Comparison of ENCODE assay signal across 22 mouse cellular contexts in genomic region chr5:129774661-129775060, GRCm38 (mm10). TPM values are rescaled to one million over a fixed set of nuclear protein-coding genes. Genes with fewer than 3 reads are reported as not detected.
DNase-seq lines count a peak whose midpoint lies in the region; ATAC-seq and TF ChIP-seq lines count a peak whose summit lies in the region.
"Had no signal": no experiment of that assay in that cellular context is flagged by ENCODE, and none has a peak within 500 bp of the region (broad histone marks: within the 10 kb centered on the region; RNA-seq: fewer than 3 reads in every experiment).

No protein-coding gene starts in this region.

- H3K27ac ChIP-seq in liver, adult 2 months (replicated peaks; ENCODE audit: insufficient read depth, low read depth, low read length) = no peak overlapping the region
- no peak overlapping the region for H3K27ac ChIP-seq in liver, embryonic 11.5 days (ENCODE audit: low read depth, low read length)

- WGBS in liver, adult 2 months = 69% methylated on average over 3 of the region's 3 CpGs
- WGBS in liver, embryonic 11.5 days = 85% methylated on average over 3 of the region's 3 CpGs

- H3K4me3 ChIP-seq in liver, adult 2 months (ENCODE audit: insufficient read depth, low read depth, low read length) = no peak overlapping the region
- H3K4me3 ChIP-seq in liver, embryonic 11.5 days (ENCODE audit: low read depth, low read length) = no peak overlapping the region

- no peak overlapping the region for H3K9ac ChIP-seq in liver, adult 2 months (ENCODE audit: low read depth, low read length)
- no peak overlapping the region for H3K9ac ChIP-seq in liver, embryonic 11.5 days (ENCODE audit: low read depth, low read length)

- no peak overlapping the region for H3K4me2 ChIP-seq in liver, embryonic 11.5 days

- TF ChIP-seq CTCF in liver, adult 2 months (IDR thresholded peaks at IDR 0.05; ENCODE audit: low read depth, low read length) = no peak

- H3K4me1 ChIP-seq in liver, adult 2 months (ENCODE audit: control insufficient read depth, insufficient read depth, low read length) = peaks cover 2% of the 10 kb centered on the region; the same call in 1 of the 2 replicates
- peaks cover 2% of the 10 kb centered on the region; the same call in 1 of the 2 replicates for H3K4me1 ChIP-seq in liver, embryonic 11.5 days (replicated peaks; ENCODE audit: control insufficient read depth, insufficient read depth, low read length)

- no peak for ATAC-seq in liver, embryonic 11.5 days (replicated peaks; ENCODE audit: low FRiP score)
- ATAC-seq: activated CD4-positive, CD25-positive, alpha-beta regulatory T cell, adult 4 months; CD4-positive, CD25-positive, alpha-beta regulatory T cell, adult 4 months; Patski had no signal

- H3K9me3 ChIP-seq in liver, embryonic 11.5 days (ENCODE audit: control insufficient read depth, low read length) = no peaks in the 10 kb centered on the region
- H3K9me3 ChIP-seq: G1E had no signal

- no peak for TF ChIP-seq POLR2A in liver, adult 2 months (IDR thresholded peaks at IDR 0.05; ENCODE audit: extremely low read depth, insufficient read depth, low read length)

- peak; percentile 20 for DNase-seq in adrenal gland, postnatal 10 days
- no peak for DNase-seq in adrenal gland, adult (ENCODE audit: inconsistent age in 2 of 2, low spot score in 1 of 2)
- DNase-seq in liver, adult 2 months (ENCODE audit: extremely low read depth, low read depth, low spot score) = peak; percentile 15
- no peak for DNase-seq in liver, embryonic 11.5 days (ENCODE audit: low spot score)
- DNase-seq in fat pad, adult 2 months (ENCODE audit: extremely low read depth, low read depth, low spot score) = peak; percentile 90
- no peak for DNase-seq in urinary bladder, postnatal 25 days (ENCODE audit: low spot score)
- DNase-seq: adrenal gland, adult 2 months; adrenal gland, adult 8-10 months; adrenal gland, postnatal 14 days; adrenal gland, postnatal 25 days; adrenal gland, postnatal 36 days; B cell, adult 2 months; cerebellum, adult 11 months; cerebellum, adult 11-12 months; cerebellum, adult 18-20 months; cerebellum, adult 2 months; cerebellum, adult 8-10 months had no signal

- H3K36me3 ChIP-seq in liver, adult 2 months (ENCODE audit: control insufficient read depth, insufficient read depth, low read length) = no peaks in the 10 kb centered on the region
- H3K36me3 ChIP-seq in liver, embryonic 11.5 days (ENCODE audit: control insufficient read depth, insufficient read depth, low read length) = peaks cover 8% of the 10 kb centered on the region; the same call in 1 of the 2 replicates

- no peaks in the 10 kb centered on the region for H3K79me2 ChIP-seq in liver, adult 2 months (ENCODE audit: control insufficient read depth, insufficient read depth, low read length)

- H3K27me3 ChIP-seq in liver, adult 2 months (ENCODE audit: control insufficient read depth, insufficient read depth, low read length) = no peaks in the 10 kb centered on the region
- no peaks in the 10 kb centered on the region for H3K27me3 ChIP-seq in liver, embryonic 11.5 days (replicated peaks; ENCODE audit: control insufficient read depth, insufficient read depth, low read length)
- H3K27me3 ChIP-seq: CH12.LX, Patski had no signal

RNA-seq across cellular contexts. Expression of gene Psph, which starts 12.6 kb away (rescaled TPM):
- 10 to 100 TPM; 25.2 to 28.4 TPM for total RNA-seq in adrenal gland, postnatal 10 days (2021)
- total RNA-seq in liver, adult 2 months (2014; rRNA removed) = 4.1 and 9.8 TPM in 2 replicates
- polyA plus RNA-seq in liver, adult 2 months (2012; rRNA removed) = 8.3 and 11.0 TPM in 2 replicates
- 120 and 129 TPM in 2 replicates for polyA plus RNA-seq in liver, embryonic 11.5 days (2014; fragmentation: Nextera tagmentation; extraction: Ambion mirVana)

RNA-seq across cellular contexts. Expression of gene Nipsnap2, which starts 49.8 kb away (rescaled TPM):
- 100 to 1,000 TPM; 125 to 184 TPM for total RNA-seq in adrenal gland, postnatal 10 days (2021)
- 15.0 and 15.2 TPM in 2 replicates for total RNA-seq in liver, adult 2 months (2014; rRNA removed)
- polyA plus RNA-seq in liver, adult 2 months (2012; rRNA removed) = 10.8 and 15.0 TPM in 2 replicates
- 58.7 and 58.9 TPM in 2 replicates for polyA plus RNA-seq in liver, embryonic 11.5 days (2014; fragmentation: Nextera tagmentation; extraction: Ambion mirVana)

RNA-seq across cellular contexts. Expression of gene Mrps17, which starts 59.4 kb away (rescaled TPM):
- total RNA-seq in adrenal gland, postnatal 10 days (2021) = 100 to 1,000 TPM in 1 of 2 experiments, 10 to 100 TPM in 1; 94.3 to 101 TPM
- 55.5 and 60.8 TPM in 2 replicates for total RNA-seq in liver, adult 2 months (2014; rRNA removed)
- 78.0 and 94.6 TPM in 2 replicates for polyA plus RNA-seq in liver, adult 2 months (2012; rRNA removed)
- polyA plus RNA-seq in liver, embryonic 11.5 days (2014; fragmentation: Nextera tagmentation; extraction: Ambion mirVana) = 209 and 221 TPM in 2 replicates

Comparison
In these comparisons a context has a peak if more than half of its experiments do, and no peak if none do; other contexts are left out.
1. DNase-seq: peak in adrenal gland, postnatal 10 days (single experiment), liver, adult 2 months (single experiment) and fat pad, adult 2 months (single experiment); none in adrenal gland, adult (0 of 2), liver, embryonic 11.5 days (single experiment) and urinary bladder, postnatal 25 days (single experiment).